Mouse (Mus musculus) left cerebral cortex, adult 9 months (tissue): Measurements from ENCODE around the gene Reg3d.
"Not testable (repeated sequence)": the region's sequence is repeated elsewhere in the genome, so short reads cannot be mapped to it uniquely, and the experiment has no call there.

Experiments used
- DNase-seq, 2 experiments: peaks; one replicate each; pipeline ENCODE4 v3.0.0; 2022; ENCODE audit warnings: low spot score in 2 of 2

Gene Reg3d

GRCm38 (mm10) chr6:78378765-78379164 lies at the start of gene Reg3d:
TSS of gene Reg3d (minus strand) at chr6:78378865.
- DNase-seq = no peak

DNA sequence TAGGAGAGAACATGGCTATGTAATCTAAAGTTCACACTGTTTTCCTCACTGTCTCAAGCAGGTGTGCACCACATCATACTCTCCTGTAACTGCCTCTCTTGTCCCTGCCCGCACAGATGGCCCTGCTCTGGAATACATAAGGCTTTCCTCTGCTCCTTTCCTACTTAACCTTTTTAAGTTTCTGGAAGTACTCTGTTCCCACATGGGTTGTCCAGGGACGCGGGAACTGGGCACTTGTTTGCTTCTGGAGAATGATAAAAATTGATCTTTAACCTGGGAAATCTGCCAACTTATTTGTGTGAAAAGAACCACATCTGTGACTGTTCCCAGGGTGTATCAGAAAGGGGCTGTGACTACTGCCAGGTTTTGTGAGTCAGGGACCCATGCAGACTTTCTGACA lies 46.8 kb upstream of the Reg3d start:
- DNase-seq = no peak

GRCm38 (mm10) chr6:78422411-78422810 lies 43.7 kb upstream of the Reg3d start, which contains the start of gene Reg1:
TSS of gene Reg1 (plus strand) at chr6:78422711.
- not testable (repeated sequence) for DNase-seq

DNA sequence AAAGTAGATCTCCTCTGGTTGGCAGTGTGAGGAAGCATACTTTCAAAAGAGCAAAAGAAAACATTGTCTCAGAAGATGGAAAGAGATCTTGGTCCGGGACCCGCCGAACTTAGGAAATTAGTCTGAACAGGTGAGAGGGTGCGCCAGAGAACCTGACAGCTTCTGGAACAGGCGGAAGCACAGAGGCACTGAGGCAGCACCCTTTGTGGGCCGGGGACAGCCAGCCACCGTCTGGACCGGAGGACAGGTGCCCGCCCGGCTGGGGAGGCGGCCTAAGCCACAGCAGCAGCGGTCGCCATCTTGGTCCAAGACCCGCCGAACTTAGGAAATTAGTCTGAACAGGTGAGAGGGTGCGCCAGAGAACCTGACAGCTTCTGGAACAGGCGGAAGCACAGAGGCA lies 16.7 kb upstream of the Reg3d start, which contains the start of gene Reg2:
Gene Reg2, plus strand, starts transcription at position 301 of the 400 bp plus-strand sequence.
- not testable (repeated sequence) for DNase-seq

DNA sequence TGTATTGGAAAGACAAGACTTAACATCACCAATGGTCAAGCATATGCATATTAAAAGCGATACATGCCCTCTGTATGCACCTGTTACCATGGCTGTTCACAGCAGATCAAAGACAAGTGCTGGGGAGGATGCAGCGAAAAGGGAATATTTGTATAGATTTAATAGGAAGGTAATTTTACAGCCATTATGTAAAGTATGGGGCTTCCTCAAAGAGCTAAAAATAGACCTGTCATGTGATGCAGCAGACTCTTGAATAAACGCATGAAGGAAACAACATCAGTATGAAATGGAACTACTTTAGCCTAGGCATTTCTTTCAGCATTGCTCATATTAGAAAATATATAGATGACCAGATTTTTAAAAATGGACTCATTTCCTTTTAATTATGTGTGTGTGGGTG lies 6.9 kb upstream of the Reg3d start:
- DNase-seq = no peak

- DNase-seq = no peak
Measured at GRCm38 (mm10) chr6:78380409-78380808, 1.7 kb upstream of the Reg3d start, which contains the start of gene Reg3a. TSS of gene Reg3a (plus strand) at chr6:78380709.

GRCm38 (mm10) chr6:78370357-78370756 lies 8.3 kb downstream of the Reg3d start, which contains the start of gene Reg3b:
TSS of gene Reg3b (plus strand) at chr6:78370657.
- no peak for DNase-seq

GRCm38 (mm10) chr6:78361971-78362563 lies 16.6 kb downstream of the Reg3d start:
- DNase-seq = no peak

DNA sequence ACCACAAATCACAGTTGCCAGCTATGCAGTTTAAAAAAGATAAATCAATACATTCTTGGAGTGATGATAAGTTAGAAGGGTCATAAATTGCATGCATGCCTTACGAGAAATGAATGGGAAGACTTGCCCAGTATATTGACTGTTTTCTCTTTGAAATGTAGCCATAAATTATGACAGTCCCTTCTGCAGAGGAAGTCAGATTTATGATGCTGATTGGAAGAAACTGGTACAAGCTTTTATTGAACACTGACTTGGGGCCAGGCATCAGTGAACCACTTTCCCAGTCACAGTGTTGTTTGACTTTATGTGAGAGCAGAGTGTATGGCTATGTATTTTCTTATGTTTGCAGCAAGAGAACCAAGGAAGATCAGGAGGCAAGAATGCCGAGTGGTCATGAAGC lies 37.0 kb downstream of the Reg3d start:
- DNase-seq = no peak

DNA sequence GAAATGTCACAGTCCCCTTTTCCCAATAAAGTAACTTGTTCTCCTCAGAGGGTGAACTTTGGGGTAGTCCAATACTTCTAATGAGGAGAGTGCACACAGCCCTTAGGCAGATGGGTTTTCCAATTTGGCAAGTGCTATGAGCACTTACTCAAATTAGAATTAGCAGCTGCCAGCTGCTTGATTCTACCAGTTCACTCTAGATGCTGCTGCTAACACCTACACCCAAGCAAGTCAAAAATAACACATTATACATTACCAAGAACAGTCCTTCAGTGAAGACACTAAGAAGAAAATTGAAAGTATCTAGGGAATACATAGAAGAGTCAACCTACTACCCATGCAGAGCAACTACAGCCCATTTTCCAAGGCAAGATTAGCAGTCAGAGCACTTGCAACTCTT lies 38.4 kb downstream of the Reg3d start:
- DNase-seq = peak; percentile 43 to 59

DNA sequence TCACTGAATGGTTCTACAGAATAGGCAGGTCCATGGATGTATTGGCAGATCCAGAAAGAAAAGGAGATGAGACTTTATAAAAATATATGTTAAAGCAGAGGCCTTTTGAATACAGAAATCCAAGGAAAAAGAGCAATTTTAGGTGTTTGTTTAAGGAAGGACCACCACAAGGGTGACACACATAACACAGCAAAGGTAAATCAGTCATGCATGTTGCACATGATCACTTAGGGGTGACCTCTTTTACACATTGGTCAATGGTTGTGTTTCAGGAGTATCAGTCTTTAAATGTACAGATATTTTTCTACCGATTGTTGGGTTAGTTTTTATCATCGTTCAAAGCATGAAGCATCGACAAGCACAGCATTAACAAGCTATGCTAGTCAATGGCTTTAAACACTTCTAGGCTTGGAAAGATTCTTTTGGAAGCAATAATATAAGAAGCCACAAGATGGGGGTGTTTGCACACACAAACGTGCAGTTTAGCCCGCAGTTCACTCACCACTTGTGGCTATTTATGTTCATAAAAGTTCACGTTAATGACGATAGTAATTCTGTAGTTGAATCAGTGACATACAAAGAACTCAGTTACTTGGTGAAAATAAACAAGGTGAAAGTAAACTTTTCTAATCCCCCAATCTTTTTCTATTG lies 46.6 kb downstream of the Reg3d start:
- peak in 1 of 2 experiments; percentile 6 for DNase-seq

- DNase-seq = no peak
Measured at GRCm38 (mm10) chr6:78329166-78329565, 49.5 kb downstream of the Reg3d start.

DNA sequence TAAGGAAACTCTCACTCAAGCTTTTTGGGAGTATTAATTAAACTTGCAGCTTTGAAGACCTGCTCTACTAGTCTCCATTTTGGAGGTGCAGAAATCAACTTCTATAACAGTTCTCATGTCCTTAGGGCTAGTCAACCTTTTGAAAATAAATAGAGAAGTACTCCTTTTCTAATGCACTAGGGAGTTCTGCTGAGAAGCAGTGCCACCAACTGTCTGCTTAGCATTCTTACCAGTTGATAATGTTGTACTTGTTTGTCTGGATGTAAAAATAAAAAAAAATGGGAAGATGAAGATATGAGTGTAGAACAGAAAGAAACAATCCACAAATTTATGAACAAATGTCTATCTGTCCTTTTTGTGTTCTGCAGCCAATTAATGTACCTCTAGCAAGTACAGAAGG lies 50.9 kb downstream of the Reg3d start:
- peak in 1 of 2 experiments; percentile 10 for DNase-seq
